Mouse (Mus musculus) limb, embryonic 15.5 days (tissue): ENCODE measurements around the gene Arhgap24. TPM values are rescaled to one million over a fixed set of nuclear protein-coding genes. Genes with fewer than 3 reads are reported as not detected.

Experiments
- ATAC-seq: fragments of 200-750 bp; cut with Nextera tagmentation; 2 replicates; pipeline ENCODE4 v1.8.0; 2017; ENCODE audit warnings: low read depth, moderate TSS enrichment; ENCODE audit not compliant: insufficient number of reproducible peaks, low FRiP score, low TSS enrichment
- H3K27ac ChIP-seq: fragments of 300-500 bp; sonication (generic); 2 replicates; pipeline ENCODE4 v1.5.1; 2015; ENCODE audit warnings: moderate library complexity, mild to moderate bottlenecking, inconsistent platforms
- H3K27me3 ChIP-seq: fragments of 300-500 bp; sonication (generic); 2 replicates; pipeline ENCODE4 v1.6.1; 2015; ENCODE audit warnings: inconsistent platforms
- H3K36me3 ChIP-seq: fragments of 300-500 bp; sonication (generic); 2 replicates; pipeline ENCODE4 v1.6.1; 2015; ENCODE audit warnings: inconsistent platforms
- H3K4me1 ChIP-seq: fragments of 300-500 bp; sonication (generic); 2 replicates; pipeline ENCODE4 v1.6.1; 2015; ENCODE audit warnings: inconsistent platforms
- H3K4me2 ChIP-seq: fragments of 300-500 bp; sonication (generic); 2 replicates; pipeline ENCODE4 v1.6.1; 2015; ENCODE audit warnings: mild to moderate bottlenecking, inconsistent platforms
- H3K4me3 ChIP-seq: fragments of 300-500 bp; sonication (generic); 2 replicates; pipeline ENCODE4 v1.5.1; 2015; ENCODE audit warnings: mild to moderate bottlenecking, inconsistent platforms
- H3K9ac ChIP-seq: fragments of 300-500 bp; sonication (generic); 2 replicates; pipeline ENCODE4 v1.6.1; 2015; ENCODE audit warnings: inconsistent platforms
- H3K9me3 ChIP-seq: fragments of 300-500 bp; sonication (generic); 2 replicates; pipeline ENCODE4 v1.6.1; 2016; ENCODE audit warnings: inconsistent platforms
- WGBS: fragments of 180-500 bp; shearing (Covaris S2); methylation state at CpG from one replicate; pipeline ENCODE4 v1.1.7; 2015; 5-methylcytosine and 5-hydroxymethylcytosine counted together
- polyA plus RNA-seq: library from polyadenylated mRNA; unstranded; fragments of >200 nt; fragmentation: Nextera tagmentation; extraction: Ambion mirVana; gene quantifications from 2 replicates; pipeline ENCODE4 v1.2.1, GENCODE M21; 2015

Gene Arhgap24
- polyA plus RNA-seq, 1 experiment from 2014 or later: 34.0 TPM

DNA sequence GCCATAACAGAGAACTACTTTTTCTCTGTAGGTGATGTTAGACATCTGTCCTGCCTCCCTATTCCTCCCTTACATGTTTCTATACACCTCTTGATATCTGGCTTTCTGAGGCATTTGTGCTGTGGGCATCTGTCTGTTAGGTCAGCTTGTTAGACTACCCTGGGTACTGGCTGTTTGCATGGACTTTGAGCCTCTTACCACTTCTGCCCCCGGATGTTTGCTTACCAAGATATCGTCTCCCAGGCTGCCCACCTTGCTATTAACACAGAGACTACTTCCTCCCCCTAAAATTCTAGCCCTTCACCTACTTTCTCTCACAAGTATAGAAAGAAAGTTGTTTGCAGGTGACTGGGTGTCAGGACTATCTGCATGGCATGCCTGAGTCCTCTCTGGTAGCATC lies 15.8 kb upstream of the Arhgap24 start:
- Histone ChIP-seq H3K4me1 (0 out of 2 replicates have a peak, but pooled peaks cover 2% of the 10 kb centered on the region), H3K4me2 (no peak overlapping the region), H3K9ac (no peak overlapping the region), H3K27ac (no peak overlapping the region), H3K4me3 (no peak overlapping the region), H3K36me3 (no peaks in the 10 kb centered on the region), H3K9me3 (no peaks in the 10 kb centered on the region), H3K27me3 (no peaks in the 10 kb centered on the region)
- WGBS: 93% methylated on average over 2 of the region's 2 CpGs
- no peak for ATAC-seq

DNA sequence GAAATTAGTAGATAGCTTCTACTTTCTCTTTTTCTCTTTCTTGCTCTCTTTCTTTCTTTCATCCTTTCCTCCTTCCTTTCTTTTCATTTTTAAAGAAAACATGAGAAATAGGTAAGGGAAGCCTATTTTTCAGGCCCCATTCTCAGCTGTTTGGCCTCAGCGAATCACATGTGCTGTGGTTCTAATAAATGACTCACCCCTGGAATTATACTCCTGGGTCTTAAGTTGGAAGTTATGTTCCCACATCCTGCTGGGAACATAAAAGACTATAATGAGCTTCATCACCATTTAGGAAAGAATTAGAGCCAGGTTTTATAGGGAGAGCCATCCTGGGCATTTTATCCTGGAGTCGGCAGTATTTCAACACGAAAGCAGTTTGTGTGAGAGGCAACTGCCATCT lies 12.9 kb upstream of the Arhgap24 start:
- no peak overlapping the region for H3K4me2 ChIP-seq
- no peaks in the 10 kb centered on the region for H3K27me3 ChIP-seq
- 0 out of 2 replicates have a peak, but pooled peaks cover 3% of the 10 kb centered on the region for H3K4me1 ChIP-seq
- no peaks in the 10 kb centered on the region for H3K9me3 ChIP-seq
- H3K4me3 ChIP-seq: no peak overlapping the region
- H3K27ac ChIP-seq: no peak overlapping the region
- WGBS: 27% methylated on average over 3 of the region's 3 CpGs
- H3K9ac ChIP-seq: no peak overlapping the region
- H3K36me3 ChIP-seq: no peaks in the 10 kb centered on the region
- no peak for ATAC-seq

DNA sequence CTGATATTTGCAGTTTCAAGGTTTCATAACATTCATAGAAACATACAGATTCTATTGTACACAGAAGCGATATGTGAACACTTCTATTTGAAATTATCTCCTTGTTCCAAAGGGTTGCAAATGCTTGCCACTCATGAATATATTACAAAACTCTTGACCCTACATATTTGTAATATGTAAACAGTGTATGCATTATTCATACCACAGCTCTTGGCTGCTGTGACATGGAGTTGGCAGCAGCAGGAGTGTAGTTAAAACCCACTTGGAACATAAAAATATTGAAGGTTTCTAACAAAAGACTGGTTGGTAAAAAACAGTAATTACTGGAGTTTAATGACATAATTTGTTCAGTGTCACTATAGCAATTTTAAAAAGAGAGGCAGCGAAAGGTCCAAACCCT lies 10.9 kb upstream of the Arhgap24 start:
- WGBS: 71% methylated on average over 2 of the region's 2 CpGs
- Histone ChIP-seq H3K9me3 (no peaks in the 10 kb centered on the region), H3K4me1 (0 out of 2 replicates have a peak, but pooled peaks cover 3% of the 10 kb centered on the region), H3K27me3 (no peaks in the 10 kb centered on the region), H3K27ac (no peak overlapping the region), H3K4me2 (no peak overlapping the region), H3K36me3 (no peaks in the 10 kb centered on the region), H3K9ac (no peak overlapping the region), H3K4me3 (no peak overlapping the region)
- ATAC-seq: no peak

DNA sequence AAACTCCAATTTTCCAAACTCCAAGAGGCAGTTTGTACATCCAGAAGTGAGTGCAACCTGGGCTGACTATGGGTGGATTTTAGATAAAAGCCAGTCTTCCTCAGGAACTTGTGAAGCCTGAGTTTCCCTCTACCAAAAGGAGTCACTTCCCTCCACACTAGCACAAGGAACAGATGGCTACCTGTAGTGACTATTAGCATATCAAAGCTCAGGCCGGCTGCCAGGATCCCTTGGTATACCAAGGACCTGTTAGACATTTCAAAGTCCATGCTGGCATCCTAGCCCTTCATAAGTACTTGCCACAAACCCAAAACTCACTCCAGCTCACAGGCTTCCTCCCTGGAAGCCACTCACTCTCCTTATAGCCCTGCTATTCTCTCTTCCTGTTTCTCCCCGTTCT lies 3.1 kb upstream of the Arhgap24 start:
- Histone ChIP-seq H3K4me3 (no peak overlapping the region), H3K4me1 (peaks cover 15% of the 10 kb centered on the region), H3K9ac (no peak overlapping the region), H3K27ac (no peak overlapping the region), H3K27me3 (no peaks in the 10 kb centered on the region), H3K36me3 (no peaks in the 10 kb centered on the region), H3K9me3 (no peaks in the 10 kb centered on the region), H3K4me2 (no peak overlapping the region)
- WGBS: 11% methylated on average over 2 of the region's 2 CpGs
- no peak for ATAC-seq

DNA sequence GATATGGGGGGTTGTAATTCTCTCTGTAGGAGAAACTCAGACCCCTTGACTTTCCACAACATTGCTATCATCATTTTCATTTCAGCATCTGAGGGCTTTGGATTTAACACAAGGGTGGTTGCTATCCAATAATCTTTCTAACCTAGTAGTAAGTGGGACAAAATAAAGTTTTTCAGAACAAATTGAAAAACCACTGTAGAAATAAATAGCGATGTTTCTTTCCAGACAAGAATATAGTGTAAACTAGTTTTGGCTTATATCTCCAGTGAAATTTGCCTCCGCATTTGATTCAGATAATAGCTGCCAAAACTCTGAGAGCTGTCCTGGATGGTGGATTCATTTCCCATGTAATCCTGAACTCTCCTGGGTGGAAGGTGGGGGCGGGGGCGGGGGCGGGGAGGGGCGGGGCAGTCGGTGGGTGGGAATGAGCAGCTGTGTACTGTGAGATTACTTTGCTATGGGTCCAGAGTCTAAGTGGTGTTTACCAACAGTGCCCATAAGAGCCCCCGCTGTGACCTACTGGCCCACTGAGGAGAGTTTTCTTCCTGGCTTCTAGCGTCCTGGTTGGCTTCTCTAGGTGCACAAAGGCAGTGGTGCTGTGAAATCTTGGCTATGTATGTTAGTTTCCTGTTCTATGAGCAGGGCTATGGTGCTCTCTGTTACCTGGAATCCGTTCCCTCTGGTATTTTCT lies 2.2 kb downstream of the Arhgap24 start:
- Histone ChIP-seq H3K9me3 (no peaks in the 10 kb centered on the region), H3K27ac (0 out of 2 replicates have a peak overlapping the region, but pooled peaks have one; percentile 38), H3K27me3 (no peaks in the 10 kb centered on the region), H3K36me3 (no peaks in the 10 kb centered on the region), H3K4me2 (peak overlapping the region; percentile 84), H3K9ac (no peak overlapping the region), H3K4me1 (peaks cover 21% of the 10 kb centered on the region), H3K4me3 (peak overlapping the region; percentile 60; the same call in 1 of the 2 replicates)
- WGBS: 32% methylated on average over 10 of the region's 10 CpGs
- ATAC-seq: no peak

DNA sequence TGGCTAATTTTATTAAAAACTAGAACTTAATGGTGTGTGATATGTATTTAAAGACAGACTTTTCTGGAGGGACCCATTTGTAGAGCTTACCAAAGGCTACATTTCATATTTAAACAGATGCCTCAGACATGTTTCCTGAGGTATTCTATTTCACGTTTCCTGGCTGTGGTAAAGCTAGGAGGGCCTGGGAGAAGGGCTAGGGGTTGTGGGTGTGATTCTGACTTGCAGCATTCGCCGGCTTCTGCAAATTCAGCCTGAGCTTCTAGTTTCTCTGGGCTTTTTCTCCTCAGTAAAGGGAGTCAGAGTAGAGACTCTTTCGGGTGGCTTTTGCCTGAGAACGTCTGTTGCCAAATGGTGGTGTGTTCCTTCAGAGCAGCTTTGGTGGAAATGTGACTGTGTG lies 10.4 kb downstream of the Arhgap24 start:
- Histone ChIP-seq H3K4me1 (peaks cover 7% of the 10 kb centered on the region; the same call in 1 of the 2 replicates), H3K27me3 (no peaks in the 10 kb centered on the region), H3K9ac (no peak overlapping the region), H3K4me2 (0 out of 2 replicates have a peak overlapping the region, but pooled peaks have one; percentile 6), H3K9me3 (no peaks in the 10 kb centered on the region), H3K27ac (peak overlapping the region; percentile 64), H3K36me3 (no peaks in the 10 kb centered on the region), H3K4me3 (no peak overlapping the region)
- 43% methylated on average over 5 of the region's 5 CpGs for WGBS
- ATAC-seq: no peak

DNA sequence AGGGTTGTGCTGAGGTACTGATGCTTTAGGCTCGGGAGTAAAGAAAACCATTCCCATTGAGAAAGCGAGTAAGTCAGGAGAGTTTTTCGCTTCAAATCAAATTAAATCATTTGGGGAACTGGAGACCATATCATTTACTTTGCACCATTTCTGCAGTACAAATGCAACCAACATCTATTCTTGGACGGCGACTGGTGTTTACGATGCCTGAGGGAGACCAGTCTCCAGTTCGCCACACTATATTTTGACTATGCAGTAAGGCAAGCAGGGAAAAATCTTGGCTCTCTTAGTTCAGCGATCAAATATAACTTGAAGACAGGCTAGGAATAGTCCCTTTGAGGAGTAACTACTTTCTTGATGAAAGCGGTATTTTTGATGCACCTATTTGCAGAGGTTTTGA lies 11.0 kb downstream of the Arhgap24 start:
- Histone ChIP-seq H3K9me3 (no peaks in the 10 kb centered on the region), H3K27me3 (no peaks in the 10 kb centered on the region), H3K4me3 (no peak overlapping the region), H3K27ac (peak overlapping the region; percentile 64), H3K4me2 (0 out of 2 replicates have a peak overlapping the region, but pooled peaks have one; percentile 6), H3K9ac (no peak overlapping the region), H3K4me1 (peaks cover 7% of the 10 kb centered on the region; the same call in 1 of the 2 replicates), H3K36me3 (no peaks in the 10 kb centered on the region)
- 41% methylated on average over 9 of the region's 9 CpGs for WGBS
- peak; percentile 48; the same call in 1 of the 2 replicates for ATAC-seq

DNA sequence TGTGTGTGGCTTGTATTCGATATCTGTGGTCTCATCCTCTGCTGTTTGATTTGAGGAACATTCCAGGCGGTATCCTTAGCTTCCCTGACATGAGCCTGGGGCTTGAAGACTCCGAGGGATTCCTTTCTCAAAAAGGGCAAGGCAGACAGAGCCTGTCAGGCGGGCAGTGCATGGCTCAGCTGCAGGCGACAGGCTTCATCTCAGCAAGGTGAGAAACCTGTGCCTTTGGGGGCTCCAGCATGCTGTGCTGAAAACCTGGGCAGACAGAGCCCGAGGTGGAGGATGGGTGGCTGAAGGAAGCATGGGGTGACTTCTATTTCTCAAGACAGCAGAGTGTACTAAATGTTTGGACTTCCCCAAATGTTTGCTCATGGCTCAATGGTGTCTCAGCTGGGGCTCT lies 13.6 kb downstream of the Arhgap24 start:
- H3K9ac ChIP-seq: no peak overlapping the region
- no peak for ATAC-seq
- no peaks in the 10 kb centered on the region for H3K36me3 ChIP-seq
- no peaks in the 10 kb centered on the region for H3K9me3 ChIP-seq
- no peak overlapping the region for H3K27ac ChIP-seq
- H3K27me3 ChIP-seq: no peaks in the 10 kb centered on the region
- H3K4me2 ChIP-seq: no peak overlapping the region
- no peak overlapping the region for H3K4me3 ChIP-seq
- peaks cover 7% of the 10 kb centered on the region; the same call in 1 of the 2 replicates for H3K4me1 ChIP-seq
- 56% methylated on average over 6 of the region's 6 CpGs for WGBS

DNA sequence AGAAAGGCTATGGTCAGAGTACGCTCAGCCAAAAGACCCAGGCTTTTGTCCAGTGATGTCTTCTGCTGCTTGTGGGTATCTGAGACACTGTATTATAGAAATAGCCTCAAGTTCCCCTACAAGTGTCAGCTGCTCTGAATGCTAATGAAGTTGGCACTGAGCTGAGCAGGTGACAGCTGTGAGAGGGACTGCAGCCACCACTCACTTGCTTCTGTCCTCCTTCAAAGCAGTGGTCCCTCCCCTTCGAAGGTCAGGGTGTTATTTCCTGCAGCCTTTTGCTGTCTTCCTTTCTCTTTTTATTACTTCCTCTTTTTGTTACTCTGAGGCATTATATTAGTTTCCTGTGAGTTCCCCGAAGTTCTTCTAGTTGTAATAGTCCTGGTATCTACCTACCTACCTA lies 16.0 kb downstream of the Arhgap24 start:
- Histone ChIP-seq H3K36me3 (no peaks in the 10 kb centered on the region), H3K4me3 (no peak overlapping the region), H3K9ac (no peak overlapping the region), H3K9me3 (no peaks in the 10 kb centered on the region), H3K27ac (no peak overlapping the region), H3K27me3 (no peaks in the 10 kb centered on the region), H3K4me2 (no peak overlapping the region), H3K4me1 (0 out of 2 replicates have a peak, but pooled peaks cover under 1% of the 10 kb centered on the region)
- 48% methylated on average over 3 of the region's 3 CpGs for WGBS
- ATAC-seq: no peak

DNA sequence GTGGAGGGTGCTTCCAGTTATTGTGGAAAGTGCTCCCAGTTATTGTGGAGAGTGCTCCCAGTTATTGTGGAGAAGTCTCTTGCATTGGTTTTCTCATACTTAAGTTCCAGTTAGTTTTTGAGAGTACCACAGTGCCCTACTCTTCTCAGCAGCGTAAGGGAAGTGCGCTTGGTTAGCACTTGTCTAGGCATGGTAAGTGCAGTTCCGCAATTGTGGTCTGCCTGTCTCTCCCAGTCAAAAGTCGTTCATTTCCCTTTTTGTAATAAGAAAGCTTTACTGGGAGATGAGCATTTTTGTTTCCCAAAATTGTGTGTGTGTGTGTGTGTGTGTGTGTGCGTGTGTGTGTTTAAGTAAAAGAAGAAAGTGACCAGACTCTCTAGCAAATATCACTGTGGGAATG lies 17.6 kb downstream of the Arhgap24 start:
- Histone ChIP-seq H3K4me1 (no peaks in the 10 kb centered on the region), H3K4me3 (no peak overlapping the region), H3K9me3 (no peaks in the 10 kb centered on the region), H3K4me2 (no peak overlapping the region), H3K36me3 (no peaks in the 10 kb centered on the region), H3K27ac (no peak overlapping the region), H3K27me3 (no peaks in the 10 kb centered on the region), H3K9ac (no peak overlapping the region)
- 87% methylated on average over 5 of the region's 5 CpGs for WGBS
- ATAC-seq: no peak

DNA sequence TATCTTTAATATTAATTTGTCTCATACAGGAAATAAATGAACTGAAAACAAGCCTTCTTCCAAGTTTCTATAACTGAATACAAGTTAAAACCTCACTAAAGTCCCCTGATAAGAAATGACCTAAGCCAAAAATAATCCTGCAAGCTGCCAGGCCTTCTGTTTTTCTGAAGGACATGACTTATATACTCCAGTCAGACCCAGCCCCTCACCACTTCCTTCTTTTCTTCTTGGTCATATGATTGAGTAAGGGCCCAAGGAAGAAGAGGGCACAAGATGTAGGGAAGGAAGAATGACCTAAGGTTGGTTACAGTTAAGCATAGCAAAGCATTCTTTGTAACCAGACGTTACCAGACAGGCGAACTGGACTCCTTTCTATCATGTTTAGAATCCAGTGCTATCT lies 21.1 kb downstream of the Arhgap24 start:
- no peak overlapping the region for H3K4me3 ChIP-seq
- 80% methylated on average over 2 of the region's 2 CpGs for WGBS
- no peaks in the 10 kb centered on the region for H3K9me3 ChIP-seq
- no peaks in the 10 kb centered on the region for H3K4me1 ChIP-seq
- H3K9ac ChIP-seq: no peak overlapping the region
- H3K27me3 ChIP-seq: no peaks in the 10 kb centered on the region
- ATAC-seq: no peak
- H3K36me3 ChIP-seq: no peaks in the 10 kb centered on the region
- H3K4me2 ChIP-seq: no peak overlapping the region
- H3K27ac ChIP-seq: no peak overlapping the region

DNA sequence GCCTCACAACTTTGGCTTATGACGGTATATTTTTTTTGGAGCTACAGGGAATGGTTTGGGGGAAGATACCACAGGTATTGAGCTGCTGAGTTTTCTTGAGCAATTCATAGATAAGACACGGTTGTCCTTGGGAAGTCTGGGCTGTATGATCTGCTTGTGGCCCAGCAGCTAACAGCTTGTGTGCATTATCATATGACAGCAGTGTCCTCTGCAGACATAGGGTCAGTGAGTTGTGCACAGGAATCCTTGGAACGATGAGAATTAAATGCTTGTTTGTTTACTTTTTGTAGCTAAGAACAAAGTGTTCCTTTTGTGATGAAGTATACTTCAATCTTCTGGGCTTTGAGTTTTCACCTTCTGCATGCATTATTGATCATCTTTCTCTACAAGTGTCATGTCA lies 21.9 kb downstream of the Arhgap24 start:
- no peaks in the 10 kb centered on the region for H3K9me3 ChIP-seq
- WGBS: 84% methylated on average over 3 of the region's 3 CpGs
- H3K27ac ChIP-seq: no peak overlapping the region
- no peaks in the 10 kb centered on the region for H3K36me3 ChIP-seq
- ATAC-seq: no peak
- H3K4me2 ChIP-seq: no peak overlapping the region
- H3K4me3 ChIP-seq: no peak overlapping the region
- no peaks in the 10 kb centered on the region for H3K4me1 ChIP-seq
- H3K27me3 ChIP-seq: no peaks in the 10 kb centered on the region
- no peak overlapping the region for H3K9ac ChIP-seq
